Mouse (Mus musculus) CD4-positive naive resting alpha-beta T cell, adult 76 days (primary cell): ENCODE data around the gene Olfr124. TPM values are rescaled to one million over a fixed set of nuclear protein-coding genes. Genes with fewer than 3 reads are reported as not detected.

Experiments used
- total RNA-seq: library from RNA; stranded (reverse); gene quantifications from one replicate; pipeline ENCODE4 v1.2.4, GENCODE M21; 2023

Gene Olfr124
- total RNA-seq, result not detected

GRCm38 (mm10) chr17:37799588-37799987 is at the start of gene Olfr124:
Gene Olfr124, plus strand, starts transcription at chr17:37799888.

GRCm38 (mm10) chr17:37768307-37768706 is 31.4 kb upstream of the Olfr124 start, which contains the start of gene Olfr122:
Gene Olfr122, plus strand, starts transcription at chr17:37768607.

GRCm38 (mm10) chr17:37793229-37793628 is 6.5 kb upstream of the Olfr124 start, which contains the start of gene Olfr123:
Gene Olfr123, plus strand, starts transcription at chr17:37793529.

GRCm38 (mm10) chr17:37832649-37833048 is 33.0 kb downstream of the Olfr124 start, which contains the start of gene Olfr125:
Gene Olfr125, plus strand, starts transcription at chr17:37832949.

GRCm38 (mm10) chr17:37847183-37847582 is 47.5 kb downstream of the Olfr124 start, which contains the start of gene Olfr126:
Gene Olfr126, plus strand, starts transcription at chr17:37847483.

Other genes starting within 250 kb of the Olfr124 start
- not detected for gene Olfr112, start 230.4 kb upstream of the Olfr124 start, total RNA-seq
- gene Olfr113, start 222.2 kb upstream of the Olfr124 start, total RNA-seq, result not detected
- gene Olfr114, start 207.1 kb upstream of the Olfr124 start, total RNA-seq, result not detected
- not detected for gene Olfr115, start 172.8 kb upstream of the Olfr124 start, total RNA-seq
- gene Olfr116, start 172.7 kb upstream of the Olfr124 start, total RNA-seq, result not detected
- gene Olfr117, start 136.1 kb upstream of the Olfr124 start, total RNA-seq, result not detected
- not detected for gene Olfr118, start 132.9 kb upstream of the Olfr124 start, total RNA-seq
- not detected for gene Olfr119, start 103.3 kb upstream of the Olfr124 start, total RNA-seq
- gene Olfr120, start 78.1 kb upstream of the Olfr124 start, total RNA-seq, result not detected
- gene Olfr121, start 51.0 kb upstream of the Olfr124 start, total RNA-seq, result not detected
- not detected for gene Olfr122, start 31.3 kb upstream of the Olfr124 start, total RNA-seq
- not detected for gene Olfr123, start 6.4 kb upstream of the Olfr124 start, total RNA-seq
- gene Olfr125, start 33.1 kb downstream of the Olfr124 start, total RNA-seq, result not detected
- not detected for gene Olfr126, start 47.6 kb downstream of the Olfr124 start, total RNA-seq
- not detected for gene Olfr127, start 100.5 kb downstream of the Olfr124 start, total RNA-seq
- gene Olfr128, start 120.7 kb downstream of the Olfr124 start, total RNA-seq, result not detected
- not detected for gene Olfr761, start 153.2 kb downstream of the Olfr124 start, total RNA-seq